Mouse (Mus musculus): ENCODE data around the gene Ptrh1. TPM values are rescaled to one million over a fixed set of nuclear protein-coding genes. Genes with fewer than 3 reads are reported as not detected.

Gene Ptrh1
- polyA plus RNA-seq, 1 experiment from 2014 or later, result 5.2 TPM

GRCm38 (mm10) chr2:32823579-32824154 lies 48.1 kb downstream of the Ptrh1 start:
- 68% methylated on average over 8 of the region's 8 CpGs for WGBS

DNA sequence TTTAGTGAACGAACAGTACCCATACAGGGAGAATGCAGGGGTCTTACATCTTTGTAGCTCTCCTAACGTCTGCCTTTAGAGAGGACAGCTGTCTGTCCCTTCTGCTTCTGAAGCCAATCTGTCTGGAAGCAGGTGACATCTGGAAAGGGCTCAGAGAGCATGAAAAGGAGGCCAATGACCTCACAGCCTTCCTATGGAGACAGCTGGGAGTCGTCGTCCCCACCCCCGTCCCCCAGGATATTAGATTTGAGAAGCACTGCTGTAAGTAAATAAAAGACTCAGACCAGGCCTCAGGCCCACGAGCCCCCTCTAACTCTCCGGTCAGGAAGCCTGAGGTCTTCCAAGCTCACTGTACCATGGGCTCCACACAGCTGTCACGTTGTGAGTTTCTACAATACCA lies 48.6 kb downstream of the Ptrh1 start:
- no peak for ATAC-seq (ENCODE audit: insufficient number of reproducible peaks, low FRiP score)
- Histone ChIP-seq H3K9me3 (replicated peaks) (no peaks in the 10 kb centered on the region), H3K27ac (ENCODE audit: poor library complexity, severe bottlenecking) (no peak overlapping the region), H3K4me3 (no peak overlapping the region), H3K9ac (no peak overlapping the region), H3K27me3 (replicated peaks) (no peaks in the 10 kb centered on the region), H3K36me3 (peaks cover 9% of the 10 kb centered on the region), H3K4me1 (replicated peaks) (peaks cover 39% of the 10 kb centered on the region), H3K4me2 (no peak overlapping the region)
- 56% methylated on average over 8 of the region's 8 CpGs for WGBS

More at GRCm38 (mm10) chr2:32823579-32824154, 48.1 kb downstream of the Ptrh1 start:
- Histone ChIP-seq H3K4me2 (no peak overlapping the region), H3K36me3 (peaks cover 9% of the 10 kb centered on the region), H3K27ac (ENCODE audit: poor library complexity, severe bottlenecking) (no peak overlapping the region), H3K4me3 (no peak overlapping the region), H3K27me3 (replicated peaks) (no peaks in the 10 kb centered on the region), H3K9ac (no peak overlapping the region), H3K4me1 (replicated peaks) (peaks cover 33% of the 10 kb centered on the region), H3K9me3 (replicated peaks) (no peaks in the 10 kb centered on the region)
- ATAC-seq (ENCODE audit: insufficient number of reproducible peaks, low FRiP score), result no peak

DNA sequence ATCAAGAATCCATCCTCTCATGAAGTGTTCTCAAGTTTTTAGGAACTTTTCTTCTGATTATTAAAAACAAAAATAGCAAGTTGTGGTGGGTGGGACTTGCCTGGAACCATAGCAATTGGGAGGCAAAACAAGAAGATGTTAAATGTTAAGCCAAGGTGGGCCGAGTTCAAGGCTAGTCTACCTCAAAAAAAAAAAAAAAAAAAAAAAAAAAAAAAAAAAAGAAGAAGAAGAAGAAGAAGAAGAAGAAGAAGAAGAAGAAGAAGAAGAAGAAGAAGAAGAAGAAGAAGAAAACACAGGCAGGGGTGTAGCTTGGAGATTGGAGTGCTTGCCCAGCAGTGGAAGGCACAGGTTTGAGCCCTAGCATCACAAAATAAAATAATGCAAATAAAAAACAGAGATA lies 49.2 kb downstream of the Ptrh1 start:
- 78% methylated on average over 1 of the region's 1 CpGs for WGBS
- H3K9me3 ChIP-seq (replicated peaks), result no peaks in the 10 kb centered on the region
- H3K27ac ChIP-seq (ENCODE audit: poor library complexity, severe bottlenecking), result no peak overlapping the region
- H3K4me3 ChIP-seq, result no peak overlapping the region
- no peak overlapping the region for H3K9ac ChIP-seq
- peaks cover 45% of the 10 kb centered on the region for H3K4me1 ChIP-seq (replicated peaks)
- H3K4me2 ChIP-seq, result no peak overlapping the region
- no peak for ATAC-seq (ENCODE audit: insufficient number of reproducible peaks, low FRiP score)
- no peaks in the 10 kb centered on the region for H3K27me3 ChIP-seq (replicated peaks)
- H3K36me3 ChIP-seq, result peaks cover 9% of the 10 kb centered on the region

DNA sequence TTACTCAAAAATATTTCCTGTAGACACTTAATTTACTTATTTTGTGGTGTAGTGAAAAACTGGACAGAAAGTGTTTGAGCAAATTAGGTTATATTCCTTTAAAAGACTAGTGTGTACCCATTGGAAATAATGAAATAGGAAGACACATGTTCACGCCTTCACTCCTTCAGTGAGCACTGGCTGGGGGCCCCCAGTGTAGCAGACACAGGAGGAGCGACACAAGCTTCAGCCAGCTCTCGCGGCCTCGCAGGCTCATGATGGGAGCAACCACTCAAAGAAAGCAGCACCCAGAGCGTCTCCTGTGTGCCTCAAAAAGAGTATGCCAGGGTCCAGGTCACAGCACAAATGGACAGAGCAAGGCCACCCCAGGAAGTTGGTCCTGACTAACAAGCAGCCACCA lies 50.2 kb downstream of the Ptrh1 start:
- WGBS, result 67% methylated on average over 6 of the region's 6 CpGs
- Histone ChIP-seq H3K4me2 (no peak overlapping the region), H3K4me3 (no peak overlapping the region), H3K4me1 (replicated peaks) (peaks cover 44% of the 10 kb centered on the region), H3K27ac (ENCODE audit: poor library complexity, severe bottlenecking) (no peak overlapping the region), H3K9me3 (replicated peaks) (no peaks in the 10 kb centered on the region), H3K36me3 (peaks cover 9% of the 10 kb centered on the region), H3K9ac (no peak overlapping the region), H3K27me3 (replicated peaks) (no peaks in the 10 kb centered on the region)
- ATAC-seq (ENCODE audit: insufficient number of reproducible peaks, low FRiP score), result no peak

Other genes starting within 250 kb of the Ptrh1 start
- gene Fam102a, start 240.5 kb upstream of the Ptrh1 start, polyA plus RNA-seq (2016; fragmentation: Nextera tagmentation; extraction: Ambion mirVana), result 7.9 and 9.0 TPM in 2 replicates
- gene Dpm2, start 204.9 kb upstream of the Ptrh1 start, polyA plus RNA-seq (2016; fragmentation: Nextera tagmentation; extraction: Ambion mirVana), result 68.0 and 71.5 TPM in 2 replicates
- 0.23 and 0.33 TPM in 2 replicates for gene Pip5kl1, start 201.0 kb upstream of the Ptrh1 start, polyA plus RNA-seq (2016; fragmentation: Nextera tagmentation; extraction: Ambion mirVana)
- gene 9430097D07Rik, start 200.1 kb upstream of the Ptrh1 start, polyA plus RNA-seq (2016; fragmentation: Nextera tagmentation; extraction: Ambion mirVana), result 0.18 and 0.24 TPM in 2 replicates
- 45.6 and 47.2 TPM in 2 replicates for gene St6galnac4, start 188.7 kb upstream of the Ptrh1 start, polyA plus RNA-seq (2016; fragmentation: Nextera tagmentation; extraction: Ambion mirVana)
- gene St6galnac6, start 176.1 kb upstream of the Ptrh1 start, polyA plus RNA-seq (2016; fragmentation: Nextera tagmentation; extraction: Ambion mirVana), result 31.6 and 35.3 TPM in 2 replicates
- 285 and 294 TPM in 2 replicates for gene Ak1, start 154.0 kb upstream of the Ptrh1 start, polyA plus RNA-seq (2016; fragmentation: Nextera tagmentation; extraction: Ambion mirVana)
- 159 and 168 TPM in 2 replicates for gene Eng, start 129.2 kb upstream of the Ptrh1 start, polyA plus RNA-seq (2016; fragmentation: Nextera tagmentation; extraction: Ambion mirVana)
- 18.7 and 20.3 TPM in 2 replicates for gene Fpgs, start 71.6 kb upstream of the Ptrh1 start, polyA plus RNA-seq (2016; fragmentation: Nextera tagmentation; extraction: Ambion mirVana)
- gene Cdk9, start 62.7 kb upstream of the Ptrh1 start, polyA plus RNA-seq (2016; fragmentation: Nextera tagmentation; extraction: Ambion mirVana), result 67.5 and 73.3 TPM in 2 replicates
- 35.4 and 36.0 TPM in 2 replicates for gene Sh2d3c, start 54.7 kb upstream of the Ptrh1 start, polyA plus RNA-seq (2016; fragmentation: Nextera tagmentation; extraction: Ambion mirVana)
- gene 6330409D20Rik, start 34.8 kb upstream of the Ptrh1 start, polyA plus RNA-seq (2016; fragmentation: Nextera tagmentation; extraction: Ambion mirVana), result not detected in 2 replicates
- gene Tor2a, start 18.6 kb upstream of the Ptrh1 start, polyA plus RNA-seq (2016; fragmentation: Nextera tagmentation; extraction: Ambion mirVana), result 38.5 and 39.3 TPM in 2 replicates
- 0.09 and 0.24 TPM in 2 replicates for gene Ttc16, start 153 bp upstream of the Ptrh1 start, polyA plus RNA-seq (2016; fragmentation: Nextera tagmentation; extraction: Ambion mirVana)
- gene Cfap157, start 8.6 kb downstream of the Ptrh1 start, polyA plus RNA-seq (2016; fragmentation: Nextera tagmentation; extraction: Ambion mirVana), result 0.63 and 0.98 TPM in 2 replicates
- 30.8 and 31.1 TPM in 2 replicates for gene Stxbp1, start 71.5 kb downstream of the Ptrh1 start, polyA plus RNA-seq (2016; fragmentation: Nextera tagmentation; extraction: Ambion mirVana)
- gene Fam129b, start 100.3 kb downstream of the Ptrh1 start, polyA plus RNA-seq (2016; fragmentation: Nextera tagmentation; extraction: Ambion mirVana), result 62.0 and 64.4 TPM in 2 replicates
- 99.8 and 114 TPM in 2 replicates for gene Rpl12, start 185.8 kb downstream of the Ptrh1 start, polyA plus RNA-seq (2016; fragmentation: Nextera tagmentation; extraction: Ambion mirVana)
- 11.1 and 11.8 TPM in 2 replicates for gene Lrsam1, start 185.8 kb downstream of the Ptrh1 start, polyA plus RNA-seq (2016; fragmentation: Nextera tagmentation; extraction: Ambion mirVana)
- gene Slc2a8, start 206.3 kb downstream of the Ptrh1 start, polyA plus RNA-seq (2016; fragmentation: Nextera tagmentation; extraction: Ambion mirVana), result 19.7 and 20.0 TPM in 2 replicates

All from heart, embryonic 12.5 days (tissue).